Mouse (Mus musculus) hindbrain, embryonic 10.5 days (tissue): Measurements from ENCODE around the gene Gm4881. TPM values are rescaled to one million over a fixed set of nuclear protein-coding genes. Genes with fewer than 3 reads are reported as not detected.

ENCODE experiments used
- DNase-seq: peaks from one replicate; pipeline ENCODE4 v3.0.0-alpha.2; 2017; ENCODE audit warnings: low spot score
- H3K27ac ChIP-seq: fragments of 300-500 bp; sonication (generic); 2 replicates; pipeline ENCODE4 v1.5.1; 2016; ENCODE audit warnings: mild to moderate bottlenecking, moderate library complexity
- H3K27me3 ChIP-seq: fragments of 300-500 bp; sonication (generic); 2 replicates; pipeline ENCODE4 v1.6.1; 2016; ENCODE audit warnings: mild to moderate bottlenecking; ENCODE audit not compliant: poor library complexity, insufficient read depth, severe bottlenecking
- H3K36me3 ChIP-seq: fragments of 300-500 bp; sonication (generic); 2 replicates; pipeline ENCODE4 v1.6.1; 2016; ENCODE audit warnings: mild to moderate bottlenecking, moderate library complexity
- H3K4me1 ChIP-seq: fragments of 300-500 bp; sonication (generic); replicated peaks from 2 replicates; pipeline ENCODE4 v1.6.1; 2016; ENCODE audit warnings: mild to moderate bottlenecking
- H3K4me3 ChIP-seq: fragments of 300-500 bp; sonication (generic); 2 replicates; pipeline ENCODE4 v1.5.1; 2016; ENCODE audit warnings: mild to moderate bottlenecking, moderate library complexity
- H3K9me3 ChIP-seq: fragments of 300-500 bp; sonication (generic); 2 replicates; pipeline ENCODE4 v1.6.1; 2016; ENCODE audit warnings: mild to moderate bottlenecking, moderate library complexity
- WGBS: fragments of 180-500 bp; shearing (Covaris S2); methylation state at CpG from one replicate; pipeline ENCODE4 v1.1.7; 2016; 5-methylcytosine and 5-hydroxymethylcytosine counted together
- polyA plus RNA-seq: library from polyadenylated mRNA; unstranded; fragments of >200 nt; fragmentation: Nextera tagmentation; extraction: Ambion mirVana; gene quantifications from 2 replicates; pipeline ENCODE4 v1.2.1, GENCODE M21; 2016

Gm4881 gene
- polyA plus RNA-seq = 0.42 and 2.7 TPM in 2 replicates

DNA sequence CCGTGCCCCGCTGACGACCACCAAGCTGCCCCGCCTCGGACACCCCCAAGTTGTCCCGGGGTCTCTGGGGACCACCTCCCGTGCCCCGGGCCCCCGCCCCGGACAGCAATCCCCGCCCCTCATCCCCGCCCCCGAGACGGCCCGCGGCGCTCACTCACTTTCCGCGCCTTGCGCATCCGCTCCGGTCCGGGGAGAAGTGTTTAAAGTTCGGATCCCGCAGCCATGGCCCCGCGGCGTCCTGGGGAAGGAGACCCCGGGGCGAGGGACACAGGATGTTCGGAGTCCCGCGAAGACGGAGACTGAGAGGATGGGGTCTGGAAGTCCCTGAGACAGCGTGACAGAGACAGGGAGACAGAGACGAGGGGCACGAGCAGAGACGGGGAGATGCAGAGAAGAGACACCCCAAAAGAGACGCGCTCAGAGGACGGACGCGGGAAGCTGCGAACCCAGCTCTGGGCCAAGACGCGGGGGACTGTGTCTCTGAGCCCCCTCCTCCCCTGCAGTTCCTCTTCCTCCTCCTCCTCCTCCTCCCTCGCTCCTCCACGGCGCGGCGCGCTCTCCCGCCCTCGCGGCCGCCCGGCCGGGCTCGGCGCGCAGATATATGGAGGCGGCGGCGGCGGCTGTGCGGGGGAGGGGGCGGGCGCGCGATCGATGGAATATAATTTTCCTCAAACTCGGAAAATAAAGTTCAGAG lies at the start of gene Gm4881:
Gene Gm4881 (minus strand): TSS at position 238 of the 694 bp plus-strand sequence.
- Histone ChIP-seq H3K4me1 (peaks cover 41% of the 10 kb centered on the region), H3K9me3 (no peaks in the 10 kb centered on the region), H3K27me3 (peaks cover 100% of the 10 kb centered on the region), H3K36me3 (no peaks in the 10 kb centered on the region), H3K27ac (peak within 1 kb of the TSS; percentile 50; the same call in 1 of the 2 replicates), H3K4me3 (peak within 1 kb of the TSS; percentile 49)
- WGBS = under 1% methylated on average over 72 of the region's 72 CpGs
- DNase-seq = no peak

- Histone ChIP-seq H3K27me3 (no peaks in the 10 kb centered on the region), H3K4me3 (no peak overlapping the region), H3K4me1 (no peaks in the 10 kb centered on the region), H3K36me3 (peaks cover 15% of the 10 kb centered on the region; the same call in 1 of the 2 replicates), H3K9me3 (no peaks in the 10 kb centered on the region), H3K27ac (no peak overlapping the region)
- DNase-seq = no peak
- 79% methylated on average over 6 of the region's 6 CpGs for WGBS
Measured at GRCm38 (mm10) chr7:24993081-24993480, 48.8 kb upstream of the Gm4881 start.

- Histone ChIP-seq H3K27ac (no peak overlapping the region), H3K4me1 (no peaks in the 10 kb centered on the region), H3K4me3 (no peak overlapping the region), H3K36me3 (peaks cover 36% of the 10 kb centered on the region; the same call in 1 of the 2 replicates), H3K27me3 (no peaks in the 10 kb centered on the region), H3K9me3 (no peaks in the 10 kb centered on the region)
- no peak for DNase-seq
- WGBS = 83% methylated on average over 8 of the region's 8 CpGs
Measured at GRCm38 (mm10) chr7:24990478-24990877, 46.2 kb upstream of the Gm4881 start.

GRCm38 (mm10) chr7:24987941-24988340 lies 43.6 kb upstream of the Gm4881 start:
- 88% methylated on average over 14 of the region's 14 CpGs for WGBS
- Histone ChIP-seq H3K9me3 (no peaks in the 10 kb centered on the region; the same call in 1 of the 2 replicates), H3K4me1 (no peaks in the 10 kb centered on the region), H3K36me3 (peaks cover 32% of the 10 kb centered on the region; the same call in 1 of the 2 replicates), H3K27ac (no peak overlapping the region), H3K27me3 (no peaks in the 10 kb centered on the region), H3K4me3 (no peak overlapping the region)
- DNase-seq = no peak

DNA sequence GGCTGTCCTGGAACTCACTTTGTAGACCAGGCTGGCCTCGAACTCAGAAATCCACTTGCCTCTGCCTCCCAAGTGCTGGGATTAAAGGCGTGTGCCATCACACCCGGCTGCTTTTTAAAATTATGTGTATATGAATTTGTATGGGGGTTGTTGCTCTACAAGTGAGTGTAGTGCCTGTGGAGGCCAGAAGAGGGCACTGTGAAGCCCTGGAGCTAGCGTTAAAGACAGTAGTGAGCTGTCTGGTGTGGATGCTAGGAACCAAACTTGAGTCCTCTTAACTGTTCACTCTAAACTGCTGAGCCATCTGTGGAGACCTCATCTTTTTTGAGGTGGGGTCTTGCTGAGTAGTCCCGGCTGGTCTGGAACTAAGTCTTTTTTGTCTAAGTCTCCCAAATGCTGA lies 41.5 kb upstream of the Gm4881 start:
- H3K4me1 ChIP-seq = no peaks in the 10 kb centered on the region
- no peaks in the 10 kb centered on the region; the same call in 1 of the 2 replicates for H3K9me3 ChIP-seq
- H3K4me3 ChIP-seq = no peak overlapping the region
- peaks cover 39% of the 10 kb centered on the region; the same call in 1 of the 2 replicates for H3K36me3 ChIP-seq
- DNase-seq = no peak
- no peaks in the 10 kb centered on the region for H3K27me3 ChIP-seq
- 71% methylated on average over 5 of the region's 5 CpGs for WGBS
- H3K27ac ChIP-seq = no peak overlapping the region

GRCm38 (mm10) chr7:24984307-24984706 lies 40.0 kb upstream of the Gm4881 start:
- Histone ChIP-seq H3K27ac (no peak overlapping the region), H3K36me3 (peaks cover 38% of the 10 kb centered on the region; the same call in 1 of the 2 replicates), H3K4me1 (no peaks in the 10 kb centered on the region), H3K27me3 (no peaks in the 10 kb centered on the region), H3K4me3 (no peak overlapping the region), H3K9me3 (no peaks in the 10 kb centered on the region; the same call in 1 of the 2 replicates)
- 88% methylated on average over 2 of the region's 2 CpGs for WGBS
- no peak for DNase-seq

DNA sequence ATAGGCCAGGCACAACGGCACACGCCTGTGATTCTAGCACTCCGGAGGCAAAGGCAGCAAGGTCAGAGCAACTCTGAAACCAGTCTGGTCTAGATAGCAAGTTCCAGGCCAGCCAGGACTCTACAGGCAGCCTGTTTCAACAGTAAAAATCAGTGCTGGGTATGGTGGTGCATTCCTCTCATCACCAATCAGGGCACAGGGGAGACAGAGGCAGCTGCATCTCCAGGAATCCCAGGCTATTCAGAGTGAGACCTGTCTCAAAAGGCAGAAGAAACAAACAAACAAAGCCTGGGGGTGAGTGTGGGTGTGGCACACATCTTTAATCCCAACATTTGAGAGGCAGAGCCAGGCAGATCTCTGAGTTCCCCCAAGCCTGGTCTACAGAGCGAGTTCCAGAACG lies 39.1 kb upstream of the Gm4881 start:
- Histone ChIP-seq H3K9me3 (no peaks in the 10 kb centered on the region; the same call in none of the 2 replicates), H3K36me3 (peaks cover 44% of the 10 kb centered on the region), H3K27me3 (0 out of 2 replicates have a peak, but pooled peaks cover 3% of the 10 kb centered on the region), H3K27ac (no peak overlapping the region), H3K4me1 (no peaks in the 10 kb centered on the region), H3K4me3 (no peak overlapping the region)
- 88% methylated on average over 5 of the region's 5 CpGs for WGBS
- DNase-seq = no peak

- Histone ChIP-seq H3K27me3 (0 out of 2 replicates have a peak, but pooled peaks cover 3% of the 10 kb centered on the region), H3K9me3 (no peaks in the 10 kb centered on the region; the same call in none of the 2 replicates), H3K4me1 (no peaks in the 10 kb centered on the region), H3K27ac (no peak overlapping the region), H3K4me3 (no peak overlapping the region), H3K36me3 (peaks cover 27% of the 10 kb centered on the region)
- 82% methylated on average over 7 of the region's 7 CpGs for WGBS
- no peak for DNase-seq
Measured at GRCm38 (mm10) chr7:24980439-24980838, 36.1 kb upstream of the Gm4881 start.

GRCm38 (mm10) chr7:24978781-24979180 lies 34.5 kb upstream of the Gm4881 start:
- Histone ChIP-seq H3K9me3 (no peaks in the 10 kb centered on the region; the same call in 1 of the 2 replicates), H3K4me1 (no peaks in the 10 kb centered on the region), H3K4me3 (no peak overlapping the region), H3K36me3 (peaks cover 27% of the 10 kb centered on the region), H3K27ac (no peak overlapping the region), H3K27me3 (0 out of 2 replicates have a peak, but pooled peaks cover 3% of the 10 kb centered on the region)
- WGBS = 86% methylated on average over 7 of the region's 7 CpGs
- DNase-seq = no peak

- peak; percentile 31 for DNase-seq
- WGBS = 33% methylated on average over 9 of the region's 9 CpGs
Measured at GRCm38 (mm10) chr7:24974893-24975595, 30.8 kb upstream of the Gm4881 start.

DNA sequence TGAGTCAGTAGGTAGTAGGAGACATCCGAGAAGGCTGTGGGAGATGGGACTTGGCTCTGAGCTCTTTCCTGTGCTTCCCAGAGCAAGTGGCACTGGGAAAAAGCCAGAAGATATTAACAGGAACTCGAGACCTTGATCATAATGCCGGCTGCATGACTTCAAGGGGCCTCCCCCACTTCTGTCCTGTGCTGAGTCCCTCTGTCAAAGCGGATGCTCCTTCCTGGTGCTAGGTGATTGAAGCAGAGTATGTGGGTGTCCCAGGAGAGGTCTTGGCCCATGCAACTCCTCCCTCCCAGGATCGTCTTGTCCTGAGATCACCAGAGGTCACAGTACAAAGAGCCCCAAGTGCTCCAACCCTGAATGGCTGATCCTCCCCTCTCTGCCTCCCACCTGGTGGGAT lies 29.6 kb upstream of the Gm4881 start:
- no peaks in the 10 kb centered on the region; the same call in 1 of the 2 replicates for H3K9me3 ChIP-seq
- 75% methylated on average over 5 of the region's 5 CpGs for WGBS
- no peak overlapping the region for H3K4me3 ChIP-seq
- H3K27me3 ChIP-seq = 0 out of 2 replicates have a peak, but pooled peaks cover 3% of the 10 kb centered on the region
- H3K27ac ChIP-seq = no peak overlapping the region
- no peak for DNase-seq
- peaks cover 10% of the 10 kb centered on the region for H3K36me3 ChIP-seq
- H3K4me1 ChIP-seq = peaks cover 20% of the 10 kb centered on the region

More at GRCm38 (mm10) chr7:24974893-24975595, 30.8 kb upstream of the Gm4881 start:
- peaks cover 16% of the 10 kb centered on the region for H3K4me1 ChIP-seq
- no peak overlapping the region for H3K4me3 ChIP-seq
- no peak overlapping the region for H3K27ac ChIP-seq
- H3K9me3 ChIP-seq = no peaks in the 10 kb centered on the region; the same call in 1 of the 2 replicates
- H3K27me3 ChIP-seq = 0 out of 2 replicates have a peak, but pooled peaks cover 3% of the 10 kb centered on the region
- H3K36me3 ChIP-seq = peaks cover 14% of the 10 kb centered on the region; the same call in 1 of the 2 replicates

- H3K9me3 ChIP-seq = no peaks in the 10 kb centered on the region
- no peaks in the 10 kb centered on the region for H3K27me3 ChIP-seq
- WGBS = 87% methylated on average over 4 of the region's 4 CpGs
- peaks cover 3% of the 10 kb centered on the region for H3K36me3 ChIP-seq
- peaks cover 20% of the 10 kb centered on the region for H3K4me1 ChIP-seq
- no peak overlapping the region for H3K4me3 ChIP-seq
- no peak for DNase-seq
- no peak overlapping the region for H3K27ac ChIP-seq
Measured at GRCm38 (mm10) chr7:24973208-24973607, 28.9 kb upstream of the Gm4881 start.
